Comparison of ENCODE assay signal across 21 mouse cellular contexts in the genomic region with DNA sequence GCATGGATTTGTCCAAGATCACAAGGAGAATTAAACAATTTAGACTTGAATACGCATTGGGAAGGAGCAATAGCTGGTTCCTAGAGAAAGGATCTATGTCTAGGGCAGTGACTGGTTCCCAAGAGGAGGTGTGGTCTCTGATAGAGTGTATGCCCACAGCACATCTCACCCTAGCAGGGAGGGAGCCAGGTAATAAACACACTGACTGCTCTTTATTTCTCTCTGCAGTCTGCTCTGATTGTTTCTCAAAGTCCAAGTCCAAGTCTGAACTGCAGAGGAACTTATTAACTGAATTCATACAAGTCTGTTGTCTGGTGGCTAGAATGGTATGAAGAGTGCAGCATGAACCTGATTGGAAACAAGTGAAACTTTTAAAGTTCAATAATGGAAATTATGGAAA. TPM values are rescaled to one million over a fixed set of nuclear protein-coding genes. Genes with fewer than 3 reads are reported as not detected.
DNase-seq lines count a peak whose midpoint lies in the region; ATAC-seq and TF ChIP-seq lines count a peak whose summit lies in the region.
"Had no signal": no experiment of that assay in that cellular context is flagged by ENCODE, and none has a peak within 500 bp of the region (broad histone marks: within the 10 kb centered on the region; RNA-seq: fewer than 3 reads in every experiment).

No protein-coding gene starts in this region.

- peak; percentile 77 for DNase-seq in kidney, adult 2 months
- DNase-seq in adrenal gland, postnatal 4 days (ENCODE audit: low spot score in 2 of 2) = no peak
- DNase-seq: adrenal gland, adult 2 months; adrenal gland, postnatal 25 days; cerebellum, adult 2 months; cerebellum, postnatal 10 days; embryo, embryonic 11 days; gastrocnemius, adult 2 months; gastrocnemius, postnatal 25 days had no signal

- no peak for TF ChIP-seq CTCF in kidney, adult 2 months (conservative IDR thresholded peaks at IDR 0.05; ENCODE audit: insufficient read depth, insufficient read length, low read depth, low read length)
- no peak for TF ChIP-seq CTCF in intestine, postnatal 0 days (IDR thresholded peaks at IDR 0.05; ENCODE audit: low read depth)
- no peak for TF ChIP-seq CTCF in small intestine, adult 2 months (IDR thresholded peaks at IDR 0.05; ENCODE audit: extremely low read depth, insufficient read length, insufficient replicate concordance, low read depth, low read length)

- no peaks in the 10 kb centered on the region for H3K9me3 ChIP-seq in kidney, embryonic 16.5 days (ENCODE audit: low read length)
- H3K9me3 ChIP-seq in intestine, embryonic 15.5 days = no peaks in the 10 kb centered on the region
- no peaks in the 10 kb centered on the region for H3K9me3 ChIP-seq in intestine, postnatal 0 days (ENCODE audit: control insufficient read depth)
- H3K9me3 ChIP-seq: embryonic facial prominence, embryonic 15.5 days; forebrain, embryonic 10.5 days; heart, embryonic 12.5 days had no signal

- H3K4me2 ChIP-seq in kidney, embryonic 16.5 days (replicated peaks; ENCODE audit: low read depth, low read length) = no peak overlapping the region
- no peak overlapping the region for H3K4me2 ChIP-seq in intestine, embryonic 15.5 days (replicated peaks)
- H3K4me2 ChIP-seq in intestine, postnatal 0 days (replicated peaks; ENCODE audit: low read depth) = no peak overlapping the region
- H3K4me2 ChIP-seq: embryonic facial prominence, embryonic 15.5 days; heart, embryonic 12.5 days had no signal

- no peak overlapping the region for H3K4me3 ChIP-seq in kidney, adult 2 months (ENCODE audit: insufficient read depth, low read depth, low read length)
- no peak overlapping the region for H3K4me3 ChIP-seq in kidney, embryonic 16.5 days (ENCODE audit: low read length)
- no peak overlapping the region for H3K4me3 ChIP-seq in intestine, embryonic 15.5 days (replicated peaks)
- no peak overlapping the region for H3K4me3 ChIP-seq in intestine, postnatal 0 days (ENCODE audit: low read depth, low read length)
- no peak overlapping the region for H3K4me3 ChIP-seq in small intestine, adult 2 months (ENCODE audit: low read depth, low read length)
- H3K4me3 ChIP-seq: embryonic facial prominence, embryonic 15.5 days; erythroblast, embryonic 14.5 days; forebrain, embryonic 10.5 days; gastrocnemius, adult 2 months; heart, embryonic 12.5 days had no signal

- no peak for TF ChIP-seq POLR2A in kidney, adult 2 months (IDR thresholded peaks at IDR 0.05; ENCODE audit: low read depth, low read length)
- TF ChIP-seq POLR2A in small intestine, adult 2 months (IDR thresholded peaks at IDR 0.05; ENCODE audit: low read depth, low read length) = no peak

- no peaks in the 10 kb centered on the region for H3K27me3 ChIP-seq in kidney, adult 2 months (replicated peaks; ENCODE audit: control insufficient read depth, insufficient read depth, low read length)
- H3K27me3 ChIP-seq in kidney, embryonic 16.5 days (ENCODE audit: insufficient read depth, low read length) = no peaks in the 10 kb centered on the region
- H3K27me3 ChIP-seq in intestine, embryonic 15.5 days (replicated peaks) = no peaks in the 10 kb centered on the region
- H3K27me3 ChIP-seq in intestine, postnatal 0 days (replicated peaks; ENCODE audit: control insufficient read depth, insufficient read depth, low read length) = no peaks in the 10 kb centered on the region
- H3K27me3 ChIP-seq in small intestine, adult 2 months (ENCODE audit: control insufficient read depth, insufficient read depth, low read length) = no peaks in the 10 kb centered on the region
- H3K27me3 ChIP-seq: CH12.LX; embryonic facial prominence, embryonic 15.5 days; heart, embryonic 12.5 days; Patski had no signal

- WGBS in kidney, adult 2 months = 55% methylated on average over 1 of the region's 1 CpGs
- WGBS in kidney, embryonic 16.5 days = 91% methylated on average over 1 of the region's 1 CpGs
- WGBS in intestine, embryonic 15.5 days = 61% methylated on average over 1 of the region's 1 CpGs
- 59% methylated on average over 1 of the region's 1 CpGs for WGBS in intestine, postnatal 0 days
- 31% methylated on average over 1 of the region's 1 CpGs for WGBS in small intestine, adult 2 months

- H3K36me3 ChIP-seq in kidney, adult 2 months (ENCODE audit: control insufficient read depth, insufficient read depth, low read length) = no peaks in the 10 kb centered on the region
- H3K36me3 ChIP-seq in kidney, embryonic 16.5 days (ENCODE audit: insufficient read depth, low read length) = no peaks in the 10 kb centered on the region
- H3K36me3 ChIP-seq in intestine, embryonic 15.5 days = no peaks in the 10 kb centered on the region
- H3K36me3 ChIP-seq in intestine, postnatal 0 days (ENCODE audit: control insufficient read depth, insufficient read depth) = no peaks in the 10 kb centered on the region
- H3K36me3 ChIP-seq in small intestine, adult 2 months (ENCODE audit: control insufficient read depth, insufficient read depth, low read length) = no peaks in the 10 kb centered on the region
- H3K36me3 ChIP-seq: embryonic facial prominence, embryonic 15.5 days; forebrain, embryonic 10.5 days; heart, embryonic 12.5 days had no signal

- no peak for ATAC-seq in kidney, embryonic 16.5 days (ENCODE audit: low FRiP score, low TSS enrichment)
- peak; percentile 89 for ATAC-seq in intestine, embryonic 15.5 days
- ATAC-seq in intestine, postnatal 0 days = peak; percentile 72
- ATAC-seq: activated CD4-positive, CD25-positive, alpha-beta regulatory T cell, adult 4 months; forebrain, embryonic 14.5 days had no signal

- H3K4me1 ChIP-seq in kidney, adult 2 months (ENCODE audit: control insufficient read depth, insufficient read depth, low read length) = peaks cover 14% of the 10 kb centered on the region; the same call in 1 of the 2 replicates
- 0 out of 2 replicates have a peak, but pooled peaks cover 2% of the 10 kb centered on the region for H3K4me1 ChIP-seq in kidney, embryonic 16.5 days (ENCODE audit: insufficient read depth, low read length)
- no peaks in the 10 kb centered on the region for H3K4me1 ChIP-seq in intestine, embryonic 15.5 days (replicated peaks)
- no peaks in the 10 kb centered on the region for H3K4me1 ChIP-seq in intestine, postnatal 0 days (replicated peaks; ENCODE audit: control insufficient read depth, insufficient read depth, low read length)
- H3K4me1 ChIP-seq in small intestine, adult 2 months (ENCODE audit: control insufficient read depth, insufficient read depth, insufficient read length, low read length) = peaks cover 2% of the 10 kb centered on the region; the same call in 1 of the 2 replicates
- H3K4me1 ChIP-seq: embryonic facial prominence, embryonic 15.5 days; forebrain, embryonic 10.5 days had no signal

- no peak overlapping the region for H3K9ac ChIP-seq in kidney, embryonic 16.5 days (replicated peaks; ENCODE audit: low read length)
- no peak overlapping the region for H3K9ac ChIP-seq in intestine, embryonic 15.5 days
- no peak overlapping the region for H3K9ac ChIP-seq in intestine, postnatal 0 days (ENCODE audit: low read depth, low read length)
- H3K9ac ChIP-seq: embryonic facial prominence, embryonic 15.5 days; heart, embryonic 12.5 days had no signal

- H3K27ac ChIP-seq in kidney, adult 2 months (ENCODE audit: insufficient read depth, low read depth, low read length) = peak overlapping the region; percentile 83
- H3K27ac ChIP-seq in kidney, embryonic 16.5 days (ENCODE audit: low read length) = no peak overlapping the region
- no peak overlapping the region for H3K27ac ChIP-seq in intestine, embryonic 15.5 days
- peak overlapping the region; percentile 50; the same call in 1 of the 2 replicates for H3K27ac ChIP-seq in intestine, postnatal 0 days (ENCODE audit: low read depth, low read length)
- H3K27ac ChIP-seq in small intestine, adult 2 months (ENCODE audit: insufficient read depth, low read depth, low read length) = peak overlapping the region; percentile 63
- H3K27ac ChIP-seq: embryonic facial prominence, embryonic 15.5 days; forebrain, embryonic 10.5 days; gastrocnemius, adult 2 months had no signal

RNA-seq across cellular contexts. Expression of a gene that starts 30.0 kb away (rescaled TPM):
- polyA plus RNA-seq in kidney, adult 2 months (2012; rRNA removed) = 7.2 and 7.4 TPM in 2 replicates
- 7.4 and 11.0 TPM in 2 replicates for polyA plus RNA-seq in kidney, embryonic 16.5 days (2015; fragmentation: Nextera tagmentation; extraction: Ambion mirVana)
- polyA plus RNA-seq in intestine, embryonic 15.5 days (2015; fragmentation: Nextera tagmentation; extraction: Ambion mirVana) = 4.7 and 5.5 TPM in 2 replicates
- 7.3 and 9.0 TPM in 2 replicates for polyA plus RNA-seq in intestine, postnatal 0 days (2015; fragmentation: Nextera tagmentation; extraction: Ambion mirVana)
- 2.9 and 11.5 TPM in 2 replicates for polyA plus RNA-seq in small intestine, adult 2 months (2012; rRNA removed)
- 10 to 100 TPM in 1 of 2 experiments, 1 to 10 TPM in 1; 3.8 to 11.8 TPM for total RNA-seq in adrenal gland, postnatal 4 days (2021)

Comparison
In these comparisons a context has a peak if more than half of its experiments do, and no peak if none do; other contexts are left out.
1. H3K27ac ChIP-seq: peak in kidney, adult 2 months (single experiment), intestine, postnatal 0 days (single experiment) and small intestine, adult 2 months (single experiment); none in kidney, embryonic 16.5 days (single experiment) and intestine, embryonic 15.5 days (single experiment).